In the genomic region with DNA sequence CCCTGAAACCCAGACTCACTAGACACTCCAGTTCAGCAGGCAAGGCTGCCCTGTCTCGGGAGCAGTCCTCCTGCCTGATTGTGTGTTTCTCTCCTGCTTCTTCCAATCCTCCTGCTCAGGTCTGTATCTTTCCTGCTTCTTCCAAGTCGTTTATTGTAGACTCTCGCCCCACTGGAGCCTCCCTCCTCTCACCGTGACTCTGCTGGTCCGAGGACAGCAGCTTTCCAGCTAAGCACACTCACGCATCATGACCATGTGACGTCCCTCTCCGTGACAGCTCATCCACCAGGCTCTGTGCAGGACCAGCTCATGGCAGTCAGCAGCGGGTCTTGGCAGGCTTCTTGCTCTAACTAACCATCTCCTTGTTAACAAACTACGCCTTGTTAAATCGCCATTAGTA, we compare ENCODE assay signal across 9 mouse cellular contexts. TPM values are rescaled to one million over a fixed set of nuclear protein-coding genes. Genes with fewer than 3 reads are reported as not detected.
A peak's percentile ranks its signal among the peaks of the same experiment; 100 is the strongest.
DNase-seq lines count a peak whose midpoint lies in the region; ATAC-seq lines count a peak whose summit lies in the region.
"Had no signal": no experiment of that assay in that cellular context is flagged by ENCODE, and none has a peak within 500 bp of the region (broad histone marks: within the 10 kb centered on the region; RNA-seq: fewer than 3 reads in every experiment).

No protein-coding gene starts in this region.

- DNase-seq in cerebellum, adult 18-20 months: peak; percentile 44 to 45
- DNase-seq in layer of hippocampus, adult 9-11 months: peak; percentile 22
- DNase-seq in layer of hippocampus, postnatal 14 days (ENCODE audit: low spot score in 2 of 2): no peak
- DNase-seq in cerebellum, adult 8-10 months: peak; percentile 25
- DNase-seq in retina, embryonic 14.5 days (ENCODE audit: low spot score): peak; percentile 62
- no peak for DNase-seq in thymus, postnatal 0 days (ENCODE audit: low spot score)
- DNase-seq in spleen, adult 12 weeks (ENCODE audit: low spot score): no peak

- no peak for ATAC-seq in cerebellum, adult (ENCODE audit: insufficient number of reproducible peaks, low FRiP score, low TSS enrichment)

RNA-seq across cellular contexts. Expression of a gene that starts 5.9 kb away (rescaled TPM):
- under 1 TPM; 0.17 to 0.37 TPM for total RNA-seq in layer of hippocampus, postnatal 14 days (2021)
- 0.13 and 0.17 TPM in 2 replicates for polyA plus RNA-seq in thymus, postnatal 0 days (2015; fragmentation: Nextera tagmentation; extraction: Ambion mirVana)
- total RNA-seq: gastrocnemius, adult 8-10 months had no signal

RNA-seq across cellular contexts. Expression of a gene that starts 56.0 kb away (rescaled TPM):
- 100 to 1,000 TPM; 306 to 349 TPM for total RNA-seq in layer of hippocampus, postnatal 14 days (2021)
- 12.0 and 14.3 TPM in 2 replicates for polyA plus RNA-seq in thymus, postnatal 0 days (2015; fragmentation: Nextera tagmentation; extraction: Ambion mirVana)

RNA-seq across cellular contexts. Expression of a gene that starts 56.3 kb away (rescaled TPM):
- total RNA-seq in layer of hippocampus, postnatal 14 days (2021): 10 to 100 TPM; 11.8 to 12.7 TPM
- polyA plus RNA-seq in thymus, postnatal 0 days (2015; fragmentation: Nextera tagmentation; extraction: Ambion mirVana): 6.6 and 7.3 TPM in 2 replicates

Comparison
In these comparisons a context has a peak if more than half of its experiments do, and no peak if none do; other contexts are left out.
1. DNase-seq: peak in cerebellum, adult 18-20 months (2 of 2), layer of hippocampus, adult 9-11 months (single experiment), cerebellum, adult 8-10 months (single experiment) and retina, embryonic 14.5 days (single experiment); none in layer of hippocampus, postnatal 14 days (0 of 2), thymus, postnatal 0 days (single experiment) and spleen, adult 12 weeks (single experiment).